Mouse (Mus musculus): ENCODE results near the gene Mfsd12. TPM values are rescaled to one million over a fixed set of nuclear protein-coding genes. Genes with fewer than 3 reads are reported as not detected.

Gene Mfsd12
- polyA plus RNA-seq, 1 experiment from 2014 or later, result 13.7 TPM

- H3K27ac ChIP-seq (ENCODE audit: low read length), result no peak overlapping the region
- ATAC-seq (ENCODE audit: low read depth), result no peak
- no peaks in the 10 kb centered on the region for H3K9me3 ChIP-seq (ENCODE audit: control insufficient read depth, low read length)
- peaks cover 19% of the 10 kb centered on the region for H3K4me1 ChIP-seq (replicated peaks; ENCODE audit: control insufficient read depth, insufficient read depth, low read length)
- whole genome bisulfite sequencing, result 87% methylated on average over 10 of the region's 10 CpGs
- no peaks in the 10 kb centered on the region for H3K27me3 ChIP-seq (ENCODE audit: control insufficient read depth, insufficient read depth, low read depth, low read length)
- no peak overlapping the region for H3K4me2 ChIP-seq (ENCODE audit: low read depth, low read length)
- H3K9ac ChIP-seq (ENCODE audit: low read length), result no peak overlapping the region
- no peak overlapping the region for H3K4me3 ChIP-seq (ENCODE audit: low read length)
- peaks cover 27% of the 10 kb centered on the region for H3K36me3 ChIP-seq (ENCODE audit: control insufficient read depth, insufficient read depth, low read length)
Observed at GRCm38 (mm10) chr10:81375322-81375721, 18.0 kb downstream of the Mfsd12 start.

DNA sequence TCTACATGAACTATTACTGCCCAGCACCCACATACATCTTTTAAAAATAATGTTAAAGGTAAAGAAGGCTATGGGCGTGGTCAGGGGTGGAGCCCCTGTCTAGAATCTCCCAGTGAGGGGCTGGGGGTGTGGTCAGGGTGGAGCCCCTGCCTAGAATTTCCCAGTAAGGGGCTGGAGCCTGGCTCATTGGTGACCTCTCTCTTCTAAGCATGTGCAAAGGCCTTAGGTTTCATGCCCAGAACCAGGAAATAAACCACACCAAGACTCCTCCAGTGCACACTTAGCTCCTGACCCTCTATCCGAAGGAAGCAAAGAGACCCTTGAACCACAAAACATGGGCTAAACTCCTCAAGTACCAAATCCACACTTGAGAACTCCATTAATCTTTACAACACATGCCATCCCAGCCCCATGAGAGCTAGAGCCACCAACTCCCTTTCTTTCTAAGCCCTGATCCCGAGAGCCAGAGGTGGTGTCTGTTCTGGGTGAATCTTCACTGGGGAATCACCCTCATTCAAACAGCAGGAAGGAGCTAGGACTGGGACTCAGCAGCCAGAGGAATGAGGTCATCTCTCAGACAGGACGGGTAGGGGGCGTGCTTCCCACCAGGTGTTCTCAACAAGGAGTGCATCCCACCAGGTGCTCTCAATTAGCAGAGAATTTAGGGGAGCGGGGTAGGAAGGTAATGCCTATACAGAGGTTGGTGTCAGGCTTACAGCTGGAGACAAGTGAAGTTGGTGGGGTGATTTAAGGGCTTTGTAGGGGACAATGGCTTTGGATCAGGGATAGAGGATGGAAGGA, 19.5 kb downstream of the Mfsd12 start:
- H3K9ac ChIP-seq (ENCODE audit: low read length), result peak overlapping the region; percentile 98
- peaks cover 19% of the 10 kb centered on the region for H3K36me3 ChIP-seq (ENCODE audit: control insufficient read depth, insufficient read depth, low read length)
- H3K9me3 ChIP-seq (ENCODE audit: control insufficient read depth, low read length), result no peaks in the 10 kb centered on the region
- H3K4me1 ChIP-seq (replicated peaks; ENCODE audit: control insufficient read depth, insufficient read depth, low read length), result peaks cover 19% of the 10 kb centered on the region
- H3K27me3 ChIP-seq (ENCODE audit: control insufficient read depth, insufficient read depth, low read depth, low read length), result no peaks in the 10 kb centered on the region
- WGBS, result 26% methylated on average over 6 of the region's 6 CpGs
- no peak for ATAC-seq (ENCODE audit: low read depth)
- H3K27ac ChIP-seq (ENCODE audit: low read length), result peak overlapping the region; percentile 0; the same call in 1 of the 2 replicates
- H3K4me2 ChIP-seq (ENCODE audit: low read depth, low read length), result peak overlapping the region; percentile 92
- peak overlapping the region; percentile 87 for H3K4me3 ChIP-seq (ENCODE audit: low read length)

GRCm38 (mm10) chr10:81377362-81377664, 20.0 kb downstream of the Mfsd12 start:
- H3K36me3 ChIP-seq (ENCODE audit: control insufficient read depth, insufficient read depth, low read length), result peaks cover 19% of the 10 kb centered on the region
- WGBS, result 31% methylated on average over 2 of the region's 2 CpGs

DNA sequence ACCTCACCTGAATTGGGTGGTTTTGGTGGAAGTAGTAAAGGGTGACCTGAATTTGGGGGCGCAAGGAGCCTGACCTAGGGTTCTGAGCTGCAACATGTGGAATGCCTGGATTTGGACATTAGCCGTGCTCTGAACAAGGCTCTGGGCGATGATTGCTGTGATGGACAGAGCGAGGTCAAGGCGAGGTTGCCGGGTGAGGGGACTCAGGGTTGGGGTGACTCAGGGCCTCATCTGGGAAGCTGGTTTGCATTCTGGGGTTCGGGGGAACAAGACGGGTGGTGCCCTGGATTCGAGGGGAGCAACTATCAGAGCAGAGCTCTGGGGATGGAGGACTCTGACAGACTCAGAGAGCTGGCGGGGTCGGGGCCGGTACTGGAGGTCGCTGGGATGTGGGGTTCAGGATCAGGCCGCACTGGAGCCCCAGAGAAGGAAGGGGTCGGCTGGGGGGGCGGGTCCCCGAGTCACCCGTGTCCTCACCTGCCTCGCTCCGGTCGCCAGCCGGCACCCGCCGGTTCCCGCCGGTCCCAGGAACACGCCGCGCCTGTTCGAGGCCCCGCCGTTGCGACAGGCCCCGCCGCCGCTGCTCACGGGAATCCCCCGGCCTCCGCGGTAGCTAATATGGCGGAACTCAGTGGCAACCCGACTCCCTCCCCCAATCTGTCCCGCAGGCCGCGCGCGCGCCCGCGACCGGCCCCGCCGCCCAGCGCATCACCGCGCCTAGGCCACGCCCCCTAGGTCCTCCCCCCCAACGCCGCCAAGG, 20.7 kb downstream of the Mfsd12 start, which contains the start of gene Fzr1:
Gene Fzr1 (minus strand): TSS at position 724 of the 760 bp plus-strand sequence.
- peak; percentile 15 for ATAC-seq (ENCODE audit: low read depth)
- Histone ChIP-seq H3K36me3 (ENCODE audit: control insufficient read depth, insufficient read depth, low read length) (peaks cover 17% of the 10 kb centered on the region), H3K4me3 (ENCODE audit: low read length) (peak within 1 kb of the TSS; percentile 87), H3K9me3 (ENCODE audit: control insufficient read depth, low read length) (no peaks in the 10 kb centered on the region), H3K4me2 (ENCODE audit: low read depth, low read length) (peak within 1 kb of the TSS; percentile 92), H3K27me3 (ENCODE audit: control insufficient read depth, insufficient read depth, low read depth, low read length) (no peaks in the 10 kb centered on the region), H3K27ac (ENCODE audit: low read length) (peak within 1 kb of the TSS; percentile 78), H3K9ac (ENCODE audit: low read length) (peak within 1 kb of the TSS; percentile 98), H3K4me1 (replicated peaks; ENCODE audit: control insufficient read depth, insufficient read depth, low read length) (peaks cover 25% of the 10 kb centered on the region)
- WGBS, result under 1% methylated on average over 45 of the region's 59 CpGs

More at GRCm38 (mm10) chr10:81377362-81377664, 20.0 kb downstream of the Mfsd12 start:
- Histone ChIP-seq H3K27ac (ENCODE audit: low read length) (peak overlapping the region; percentile 66; the same call in 1 of the 2 replicates), H3K9me3 (ENCODE audit: control insufficient read depth, low read length) (no peaks in the 10 kb centered on the region), H3K4me1 (replicated peaks; ENCODE audit: control insufficient read depth, insufficient read depth, low read length) (peaks cover 23% of the 10 kb centered on the region), H3K9ac (ENCODE audit: low read length) (peak overlapping the region; percentile 98), H3K4me2 (ENCODE audit: low read depth, low read length) (peak overlapping the region; percentile 92), H3K4me3 (ENCODE audit: low read length) (peak overlapping the region; percentile 87), H3K27me3 (ENCODE audit: control insufficient read depth, insufficient read depth, low read depth, low read length) (no peaks in the 10 kb centered on the region)
- ATAC-seq (ENCODE audit: low read depth), result no peak

DNA sequence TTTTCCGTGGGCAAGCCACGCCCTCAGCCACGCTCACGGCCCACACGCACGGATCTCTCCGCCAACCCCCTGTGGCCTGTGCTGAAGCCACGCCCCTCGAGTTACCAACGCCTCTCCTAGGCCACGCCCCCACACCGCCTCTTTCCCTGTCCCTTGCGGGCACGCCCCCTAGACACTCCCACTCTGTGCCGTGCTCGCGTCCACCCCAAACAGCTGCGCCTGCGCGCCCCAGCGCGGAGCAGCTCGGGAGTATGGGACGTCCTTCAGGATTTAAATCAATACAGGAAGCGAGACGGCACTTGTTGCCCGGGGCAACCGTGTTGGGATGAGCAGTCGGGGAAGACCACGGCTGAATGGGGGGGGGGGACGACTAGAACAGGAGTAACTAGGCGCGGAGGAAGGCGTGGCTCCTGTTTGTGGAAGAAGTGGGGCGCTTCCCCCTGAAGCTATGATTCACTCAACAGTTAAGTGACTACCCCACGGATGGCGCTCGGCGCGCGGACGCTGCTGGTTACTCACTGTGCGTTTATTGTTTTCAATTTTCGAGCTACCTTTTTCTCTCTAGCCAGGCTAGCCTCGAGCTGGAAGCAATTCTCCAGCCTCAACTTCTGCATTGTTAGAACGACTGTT, 21.4 kb downstream of the Mfsd12 start:
- peak; percentile 97 for ATAC-seq (ENCODE audit: low read depth)
- peak overlapping the region; percentile 87 for H3K4me3 ChIP-seq (ENCODE audit: low read length)
- H3K36me3 ChIP-seq (ENCODE audit: control insufficient read depth, insufficient read depth, low read length), result peaks cover 12% of the 10 kb centered on the region
- H3K27ac ChIP-seq (ENCODE audit: low read length), result peak overlapping the region; percentile 78
- H3K4me2 ChIP-seq (ENCODE audit: low read depth, low read length), result peak overlapping the region; percentile 49
- no peaks in the 10 kb centered on the region for H3K27me3 ChIP-seq (ENCODE audit: control insufficient read depth, insufficient read depth, low read depth, low read length)
- peaks cover 25% of the 10 kb centered on the region for H3K4me1 ChIP-seq (replicated peaks; ENCODE audit: control insufficient read depth, insufficient read depth, low read length)
- peak overlapping the region; percentile 66 for H3K9ac ChIP-seq (ENCODE audit: low read length)
- WGBS, result under 1% methylated on average over 40 of the region's 46 CpGs
- no peaks in the 10 kb centered on the region for H3K9me3 ChIP-seq (ENCODE audit: control insufficient read depth, low read length)

GRCm38 (mm10) chr10:81379183-81379553, 21.9 kb downstream of the Mfsd12 start:
- ATAC-seq (ENCODE audit: low read depth), result no peak

GRCm38 (mm10) chr10:81379809-81380378, 22.6 kb downstream of the Mfsd12 start:
- H3K4me2 ChIP-seq (ENCODE audit: low read depth, low read length), result no peak overlapping the region
- no peak for ATAC-seq (ENCODE audit: low read depth)
- H3K27ac ChIP-seq (ENCODE audit: low read length), result no peak overlapping the region
- H3K4me1 ChIP-seq (replicated peaks; ENCODE audit: control insufficient read depth, insufficient read depth, low read length), result peaks cover 26% of the 10 kb centered on the region
- H3K9ac ChIP-seq (ENCODE audit: low read length), result no peak overlapping the region
- H3K9me3 ChIP-seq (ENCODE audit: control insufficient read depth, low read length), result no peaks in the 10 kb centered on the region
- no peak overlapping the region for H3K4me3 ChIP-seq (ENCODE audit: low read length)
- peaks cover 6% of the 10 kb centered on the region; the same call in 1 of the 2 replicates for H3K36me3 ChIP-seq (ENCODE audit: control insufficient read depth, insufficient read depth, low read length)
- 83% methylated on average over 6 of the region's 6 CpGs for WGBS
- H3K27me3 ChIP-seq (ENCODE audit: control insufficient read depth, insufficient read depth, low read depth, low read length), result no peaks in the 10 kb centered on the region

More at GRCm38 (mm10) chr10:81379183-81379553, 21.9 kb downstream of the Mfsd12 start:
- H3K27ac ChIP-seq (ENCODE audit: low read length), result peak overlapping the region; percentile 78
- H3K4me2 ChIP-seq (ENCODE audit: low read depth, low read length), result peak overlapping the region; percentile 49
- H3K27me3 ChIP-seq (ENCODE audit: control insufficient read depth, insufficient read depth, low read depth, low read length), result no peaks in the 10 kb centered on the region
- H3K4me3 ChIP-seq (ENCODE audit: low read length), result peak overlapping the region; percentile 51
- 60% methylated on average over 3 of the region's 3 CpGs for WGBS
- H3K9me3 ChIP-seq (ENCODE audit: control insufficient read depth, low read length), result no peaks in the 10 kb centered on the region
- peak overlapping the region; percentile 66 for H3K9ac ChIP-seq (ENCODE audit: low read length)
- H3K4me1 ChIP-seq (replicated peaks; ENCODE audit: control insufficient read depth, insufficient read depth, low read length), result peaks cover 25% of the 10 kb centered on the region
- H3K36me3 ChIP-seq (ENCODE audit: control insufficient read depth, insufficient read depth, low read length), result peaks cover 9% of the 10 kb centered on the region

DNA sequence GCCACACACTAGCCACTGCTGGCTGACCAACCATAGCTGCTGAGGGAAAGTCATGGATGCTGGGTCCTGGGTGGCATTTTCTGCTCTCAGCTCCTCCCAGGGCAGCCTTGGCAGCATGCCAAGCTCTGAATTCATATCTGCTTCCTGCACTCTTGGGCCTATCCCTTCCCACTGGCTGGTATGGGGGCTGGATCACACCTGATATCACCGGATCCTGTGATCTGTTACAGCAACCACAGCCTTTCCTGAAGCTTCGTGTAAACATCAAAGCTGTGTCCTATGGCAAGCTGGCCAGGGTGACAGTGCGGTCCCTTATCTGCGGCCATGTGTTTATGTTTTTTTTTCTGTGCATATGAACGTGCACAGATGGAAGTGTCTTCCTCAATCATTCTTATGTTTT, 24.7 kb downstream of the Mfsd12 start:
- Histone ChIP-seq H3K4me3 (ENCODE audit: low read length) (no peak overlapping the region), H3K36me3 (ENCODE audit: control insufficient read depth, insufficient read depth, low read length) (peaks cover 10% of the 10 kb centered on the region), H3K4me1 (replicated peaks; ENCODE audit: control insufficient read depth, insufficient read depth, low read length) (peaks cover 25% of the 10 kb centered on the region), H3K4me2 (ENCODE audit: low read depth, low read length) (no peak overlapping the region), H3K27me3 (ENCODE audit: control insufficient read depth, insufficient read depth, low read depth, low read length) (no peaks in the 10 kb centered on the region), H3K27ac (ENCODE audit: low read length) (peak overlapping the region; percentile 26), H3K9ac (ENCODE audit: low read length) (peak overlapping the region; percentile 39), H3K9me3 (ENCODE audit: control insufficient read depth, low read length) (no peaks in the 10 kb centered on the region)
- 33% methylated on average over 5 of the region's 5 CpGs for WGBS
- no peak for ATAC-seq (ENCODE audit: low read depth)
